Mouse (Mus musculus): ENCODE data around the gene Commd1.

DNA sequence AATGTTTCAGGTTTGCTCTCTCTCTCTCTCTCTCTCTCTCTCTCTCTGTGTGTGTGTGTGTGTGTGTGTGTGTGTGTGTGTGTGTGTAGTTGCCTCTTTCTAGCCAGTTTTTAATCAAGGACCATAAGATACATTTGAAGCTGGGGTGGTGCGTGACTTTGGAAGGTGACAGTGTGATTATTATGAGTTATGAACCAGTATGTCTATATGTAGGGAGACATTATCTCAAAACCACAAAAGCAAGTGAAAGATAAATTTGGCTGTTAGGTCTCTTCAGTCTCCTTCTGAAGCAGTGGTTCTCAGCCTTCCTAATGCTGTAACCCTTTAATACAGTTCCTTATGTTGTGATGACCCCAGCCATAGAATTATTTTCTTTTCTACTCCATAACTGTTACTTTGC is 96.8 kb downstream of the Commd1 start:
- TF ChIP-seq CTCF (conservative IDR thresholded peaks at IDR 0.05; ENCODE audit: insufficient read depth, insufficient read length, low read depth, low read length), result no peak
- TF ChIP-seq POLR2A (IDR thresholded peaks at IDR 0.05; ENCODE audit: low read depth, low read length), result no peak

Measured in kidney, adult 2 months (tissue).